Mouse (Mus musculus) left cerebral cortex, postnatal 36 days (tissue): Measurements from ENCODE around the gene Arhgap44. TPM values are rescaled to one million over a fixed set of nuclear protein-coding genes. Genes with fewer than 3 reads are reported as not detected.

Experiments
- DNase-seq, 2 experiments: peaks; one replicate each; pipeline ENCODE4 v3.0.0; 2021 to 2022; ENCODE audit warnings: low spot score in 2 of 2, mixed read lengths in 1 of 2
- intact Hi-C: fragments of 180-260 bp; cut with DNase I; formaldehyde crosslinking; loops from one replicate; pipeline ENCODE4 v1.15.1; 2025
- total RNA-seq, 2 experiments: library from RNA; stranded (reverse); gene quantifications; 2 replicates each; pipeline ENCODE4 v1.2.3; 2021

Arhgap44 gene
- total RNA-seq, 2 experiments from 2014 or later: 145 to 152 TPM

- no peak for DNase-seq
- intact Hi-C loops: no loop called here
Measured at GRCm38 (mm10) chr11:65092851-65093250, 69.9 kb downstream of the Arhgap44 start.

DNA sequence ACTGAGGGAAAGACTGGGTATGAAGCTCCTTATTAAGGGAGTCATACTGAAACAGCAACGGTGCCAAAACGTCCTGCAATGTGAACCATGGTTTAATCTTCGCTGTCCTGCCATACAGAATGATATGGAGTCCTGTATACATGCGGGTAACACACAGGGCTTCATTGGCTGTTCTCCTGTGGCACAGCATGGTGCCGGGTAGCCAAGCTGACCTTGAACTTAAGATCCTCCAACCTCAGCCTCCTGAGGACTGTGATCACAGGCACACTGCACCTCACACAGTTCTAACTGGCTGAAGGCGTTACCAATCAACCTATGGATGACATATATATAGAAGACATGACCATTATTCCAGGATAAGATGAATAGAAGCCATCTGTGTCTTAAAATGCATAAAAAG is 72.4 kb downstream of the Arhgap44 start:
- intact Hi-C loops: no loop called here
- DNase-seq: no peak

GRCm38 (mm10) chr11:65089982-65090381 is 72.8 kb downstream of the Arhgap44 start:
- DNase-seq: no peak
- intact Hi-C loops: loop anchor here (5.0 kb wide), 1 partner anchor 72 kb away; the partner anchor contains the start of gene Arhgap44

DNA sequence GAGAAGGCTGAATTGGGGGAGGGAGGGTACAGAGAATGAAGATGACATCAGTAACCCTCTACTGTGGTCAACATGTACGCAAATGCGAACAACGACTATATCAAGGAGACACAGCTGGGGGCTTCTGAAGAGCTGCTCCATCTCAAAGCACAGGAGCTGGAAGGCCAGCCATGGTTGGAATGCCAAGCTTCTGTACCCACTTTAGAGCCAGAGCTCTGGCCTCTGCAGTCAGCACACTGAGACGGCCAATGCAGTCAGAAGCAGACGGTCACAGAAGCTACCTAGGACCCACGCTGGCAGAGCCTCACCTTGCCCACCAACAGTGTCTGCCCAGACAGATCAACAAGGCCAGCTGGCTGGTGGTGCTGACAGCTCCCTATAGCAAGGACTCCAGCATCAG is 73.5 kb downstream of the Arhgap44 start:
- intact Hi-C loops: loop anchor here (5.0 kb wide), 1 partner anchor 73 kb away; the partner anchor contains the start of gene Arhgap44

GRCm38 (mm10) chr11:65088451-65089222 is 74.1 kb downstream of the Arhgap44 start:
- intact Hi-C loops: loop anchor here (1.0 to 5.0 kb wide), 2 partner anchors 43 to 74 kb away; partner anchors contain the start of gene Arhgap44
- DNase-seq: no peak

More for the DNA sequence above, 73.5 kb downstream of the Arhgap44 start:
- DNase-seq: no peak

GRCm38 (mm10) chr11:65080761-65081160 is 82.0 kb downstream of the Arhgap44 start:
- intact Hi-C loops: no loop called here
- DNase-seq: no peak

- no peak for DNase-seq
- intact Hi-C loops: no loop called here
Measured at GRCm38 (mm10) chr11:65080274-65080673, 82.5 kb downstream of the Arhgap44 start.

GRCm38 (mm10) chr11:65069609-65070008 is 93.2 kb downstream of the Arhgap44 start:
- DNase-seq: peak; percentile 53 to 59
- intact Hi-C loops: no loop called here

DNA sequence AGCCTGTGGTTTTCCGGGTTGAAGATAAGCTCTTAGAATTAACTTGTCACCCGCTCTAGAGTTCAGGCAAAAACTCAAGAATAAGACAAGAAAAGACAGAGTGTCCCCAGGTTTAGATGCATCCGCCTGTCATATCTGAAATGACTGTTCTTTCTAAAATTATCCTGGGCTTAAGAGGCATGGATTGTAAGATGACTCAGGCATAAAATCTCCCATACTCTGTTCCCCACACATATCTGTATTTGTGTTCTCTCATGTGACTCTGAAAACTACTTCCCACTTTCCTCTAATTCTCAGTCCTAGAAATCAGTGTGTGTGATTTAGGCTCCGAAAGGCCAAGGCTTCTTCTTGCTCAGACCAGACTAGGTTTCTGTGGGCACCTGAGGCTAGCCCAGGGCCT is 93.7 kb downstream of the Arhgap44 start:
- intact Hi-C loops: no loop called here
- no peak for DNase-seq

DNA sequence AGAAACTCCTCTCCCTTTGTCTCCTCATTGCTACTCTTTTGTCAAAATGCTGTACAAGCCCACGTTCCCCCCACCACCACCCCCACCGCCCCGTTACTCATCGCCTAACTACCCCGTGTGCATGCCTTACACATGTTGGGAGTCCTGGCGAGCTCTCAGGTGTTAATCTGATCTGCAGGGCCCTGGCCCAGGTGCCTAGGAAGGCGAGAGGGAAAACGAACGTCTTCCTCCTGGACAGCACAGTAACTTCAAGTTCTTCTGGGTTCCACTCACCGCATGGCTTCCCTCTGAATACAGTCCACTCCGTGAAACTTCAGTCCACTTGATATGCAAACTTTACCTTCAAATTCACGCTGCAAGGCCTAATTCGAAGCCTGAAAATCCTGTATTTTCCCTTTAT is 97.6 kb downstream of the Arhgap44 start:
- no peak for DNase-seq
- intact Hi-C loops: no loop called here

GRCm38 (mm10) chr11:65061437-65061836 is 101.3 kb downstream of the Arhgap44 start:
- DNase-seq: no peak
- intact Hi-C loops: no loop called here

DNA sequence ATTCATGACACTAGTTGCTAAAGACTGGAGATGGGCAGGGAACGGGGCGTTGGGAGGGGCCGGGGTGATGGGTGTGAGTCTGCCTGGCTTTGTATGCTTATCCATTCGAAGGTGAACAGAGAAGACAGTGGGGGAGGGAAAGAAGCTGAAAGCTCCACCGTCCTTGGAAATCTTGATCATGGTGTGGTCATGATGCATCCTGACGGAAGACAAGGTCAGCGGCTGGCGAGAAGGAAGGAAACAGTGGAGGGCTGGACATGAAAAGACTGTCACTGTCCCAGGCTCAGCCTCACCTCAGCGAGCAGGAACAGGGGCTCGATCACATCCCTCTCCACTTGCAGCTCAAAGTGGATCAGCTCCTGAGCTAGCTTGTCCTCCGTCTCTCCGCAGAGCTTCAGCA is 103.2 kb downstream of the Arhgap44 start:
- no peak for DNase-seq
- intact Hi-C loops: loop anchor here (10.0 kb wide), 1 partner anchor 75 kb away; no protein-coding TSS in a partner anchor

GRCm38 (mm10) chr11:65058224-65058908 is 104.4 kb downstream of the Arhgap44 start:
- intact Hi-C loops: loop anchor here (10.0 kb wide), 1 partner anchor 76 kb away; no protein-coding TSS in a partner anchor
- DNase-seq: peak in 1 of 2 experiments; percentile 45

DNA sequence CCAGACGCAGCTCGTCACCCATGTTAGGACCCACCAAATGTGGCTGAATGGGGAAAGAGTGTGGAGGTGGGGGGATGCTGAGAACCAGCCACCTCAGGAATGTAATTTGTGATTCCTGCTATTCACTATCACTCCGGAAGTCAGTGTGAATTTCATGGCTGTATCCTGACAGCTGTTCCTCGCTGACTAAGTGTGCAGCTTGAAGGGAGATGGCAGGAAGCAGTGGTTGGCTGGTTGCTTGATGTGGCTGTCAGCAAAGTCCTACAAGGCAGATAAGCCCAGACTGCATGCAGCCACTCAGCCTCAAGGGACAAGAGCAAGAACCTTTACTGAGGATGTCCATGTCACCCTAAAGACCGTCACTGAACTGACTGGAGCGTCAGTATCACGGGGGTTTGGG is 107.2 kb downstream of the Arhgap44 start:
- DNase-seq: no peak
- intact Hi-C loops: loop anchor here (10.0 kb wide), 1 partner anchor 79 kb away; no protein-coding TSS in a partner anchor

DNA sequence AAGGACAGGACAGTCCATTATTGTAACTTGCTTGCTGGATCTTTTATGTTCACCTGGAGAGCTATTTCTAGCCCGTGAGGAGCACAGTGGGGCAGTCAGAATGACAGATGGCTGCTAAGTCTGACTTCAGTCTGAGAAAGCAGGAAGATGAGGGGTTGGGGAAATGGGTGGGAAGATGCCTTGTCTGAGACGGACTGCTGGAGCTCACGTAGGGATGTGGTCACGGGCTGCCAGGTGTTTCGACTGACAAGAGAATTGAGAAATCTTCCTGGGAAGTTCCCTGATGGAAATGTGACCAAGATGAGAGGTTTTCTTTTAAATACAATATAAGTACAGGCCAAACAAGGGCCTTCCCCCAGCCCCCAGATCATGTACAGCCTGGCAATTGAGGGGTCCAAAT is 108.5 kb downstream of the Arhgap44 start:
- no peak for DNase-seq
- intact Hi-C loops: loop anchor here (10.0 kb wide), 1 partner anchor 81 kb away; no protein-coding TSS in a partner anchor

DNA sequence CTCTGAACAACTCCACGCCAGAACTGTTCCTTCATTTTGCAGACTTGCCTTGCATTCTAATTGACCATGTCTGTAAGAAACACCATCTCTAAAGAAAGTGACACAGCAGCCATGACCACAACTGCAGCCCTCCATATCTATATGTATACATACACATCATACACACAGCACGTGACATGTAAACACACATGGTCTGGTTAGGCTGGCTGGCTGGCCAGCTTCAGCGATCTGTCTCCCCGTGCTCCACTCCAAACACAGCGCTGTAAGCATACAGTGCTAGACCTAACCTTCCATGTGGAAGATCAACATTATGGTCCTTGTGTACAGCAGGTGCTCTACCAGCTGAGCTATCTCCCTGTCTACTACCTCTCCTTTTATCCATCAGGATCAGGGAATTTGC is 111.9 kb downstream of the Arhgap44 start:
- no peak for DNase-seq
- intact Hi-C loops: loop anchor here (10.0 kb wide), 1 partner anchor 84 kb away; no protein-coding TSS in a partner anchor

DNA sequence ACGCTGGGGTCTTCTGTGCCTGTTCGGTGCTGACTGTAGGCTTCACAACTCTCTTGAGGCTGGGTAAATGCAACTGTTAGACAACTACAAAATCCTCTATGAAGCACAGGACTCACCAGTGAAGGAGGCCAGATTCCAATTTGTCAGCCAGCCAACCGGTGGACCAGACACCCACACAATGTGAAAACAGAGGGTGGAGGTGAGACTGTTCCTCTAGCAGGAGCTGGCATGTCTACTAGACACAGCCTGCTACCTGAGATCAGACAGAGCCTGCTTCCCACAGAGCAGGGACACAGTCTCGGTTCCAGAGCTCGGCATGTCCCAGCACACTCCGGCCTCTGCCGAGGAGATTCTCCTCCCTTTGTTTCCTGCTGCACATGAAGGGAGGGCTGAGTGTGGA is 113.7 kb downstream of the Arhgap44 start:
- intact Hi-C loops: no loop called here
- peak; percentile 36 to 39 for DNase-seq

GRCm38 (mm10) chr11:65040556-65040955 is 122.2 kb downstream of the Arhgap44 start:
- no peak for DNase-seq
- intact Hi-C loops: no loop called here

DNA sequence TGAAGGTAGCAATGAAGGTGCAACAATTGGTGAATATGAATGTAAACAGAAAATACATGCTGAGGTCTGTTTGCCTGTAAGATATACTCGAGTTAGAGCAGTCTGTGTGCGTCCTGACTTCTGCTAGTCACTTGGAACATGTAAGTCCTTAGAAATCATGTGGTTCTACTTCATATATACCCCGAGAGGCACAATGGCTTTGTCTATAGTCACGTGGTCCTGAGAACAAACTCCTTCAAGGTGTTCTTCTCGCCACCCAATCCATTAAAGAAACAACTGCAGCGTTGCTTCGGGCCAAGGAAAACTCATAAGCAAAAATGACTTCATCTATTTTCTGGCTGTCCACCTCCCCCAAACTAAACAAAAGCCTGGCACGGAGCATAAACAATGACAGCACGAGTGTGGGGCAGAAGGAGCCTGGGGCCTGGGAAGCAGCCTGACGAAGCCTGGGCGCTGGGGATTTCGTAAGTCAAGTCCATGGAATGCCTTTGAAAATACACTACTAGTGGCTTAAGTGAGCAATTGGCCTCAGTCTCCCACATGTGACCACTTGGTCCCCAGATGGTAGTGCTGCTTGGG is 123.2 kb downstream of the Arhgap44 start:
- intact Hi-C loops: no loop called here

GRCm38 (mm10) chr11:65038996-65039395 is 123.8 kb downstream of the Arhgap44 start:
- intact Hi-C loops: no loop called here
- DNase-seq: no peak

More for the DNA sequence above, 123.2 kb downstream of the Arhgap44 start:
- no peak for DNase-seq
